Mouse (Mus musculus) kidney, embryonic 16.5 days (tissue): ENCODE data around the gene Agfg1. TPM values are rescaled to one million over a fixed set of nuclear protein-coding genes. Genes with fewer than 3 reads are reported as not detected.
"Not testable (repeated sequence)": the region's sequence is repeated elsewhere in the genome, so short reads cannot be mapped to it uniquely, and the experiment has no call there.

ENCODE experiments used
- ATAC-seq: fragments of 200-750 bp; cut with Nextera tagmentation; 2 replicates; pipeline ENCODE4 v1.8.0; 2017; ENCODE audit warnings: moderate TSS enrichment; ENCODE audit not compliant: low FRiP score, low TSS enrichment
- H3K27ac ChIP-seq: fragments of 300-500 bp; sonication (generic); 2 replicates; pipeline ENCODE4 v1.5.1; 2014; ENCODE audit warnings: low read length
- H3K27me3 ChIP-seq: fragments of 300-500 bp; sonication (generic); 2 replicates; pipeline ENCODE4 v1.6.1; 2014; ENCODE audit warnings: low read length, control low read depth, mixed read lengths; ENCODE audit not compliant: insufficient read depth
- H3K36me3 ChIP-seq: fragments of 300-500 bp; sonication (generic); 2 replicates; pipeline ENCODE4 v1.6.1; 2014; ENCODE audit warnings: low read length, control low read depth, mixed read lengths; ENCODE audit not compliant: insufficient read depth
- H3K4me1 ChIP-seq: fragments of 300-500 bp; sonication (generic); 2 replicates; pipeline ENCODE4 v1.6.1; 2014; ENCODE audit warnings: low read length, control low read depth, mixed read lengths; ENCODE audit not compliant: insufficient read depth
- H3K4me2 ChIP-seq: fragments of 300-500 bp; sonication (generic); replicated peaks from 2 replicates; pipeline ENCODE4 v1.6.1; 2014; ENCODE audit warnings: low read depth, low read length
- H3K4me3 ChIP-seq: fragments of 300-500 bp; sonication (generic); 2 replicates; pipeline ENCODE4 v1.5.1; 2014; ENCODE audit warnings: mild to moderate bottlenecking, low read length
- H3K9ac ChIP-seq: fragments of 300-500 bp; sonication (generic); replicated peaks from 2 replicates; pipeline ENCODE4 v1.6.1; 2014; ENCODE audit warnings: low read length
- H3K9me3 ChIP-seq: fragments of 300-500 bp; sonication (generic); 2 replicates; pipeline ENCODE4 v1.6.1; 2016; ENCODE audit warnings: low read length, control low read depth
- WGBS: fragments of 180-500 bp; shearing (Covaris S2); extraction: QIAGEN DNeasy Blood & Tissue Kit; methylation state at CpG from one replicate; pipeline ENCODE4 v1.1.7; 2014; 5-methylcytosine and 5-hydroxymethylcytosine counted together
- microRNA-seq: library from miRNA; unstranded; fragments of <30 nt; microRNA quantifications from one replicate; pipeline ENCODE4, GENCODE M21; 2016
- polyA plus RNA-seq: library from polyadenylated mRNA; unstranded; fragments of >200 nt; fragmentation: Nextera tagmentation; extraction: Ambion mirVana; gene quantifications from 2 replicates; pipeline ENCODE4 v1.2.1, GENCODE M21; 2015

Gene Agfg1
- polyA plus RNA-seq, 1 experiment from 2014 or later, result 28.0 TPM

DNA sequence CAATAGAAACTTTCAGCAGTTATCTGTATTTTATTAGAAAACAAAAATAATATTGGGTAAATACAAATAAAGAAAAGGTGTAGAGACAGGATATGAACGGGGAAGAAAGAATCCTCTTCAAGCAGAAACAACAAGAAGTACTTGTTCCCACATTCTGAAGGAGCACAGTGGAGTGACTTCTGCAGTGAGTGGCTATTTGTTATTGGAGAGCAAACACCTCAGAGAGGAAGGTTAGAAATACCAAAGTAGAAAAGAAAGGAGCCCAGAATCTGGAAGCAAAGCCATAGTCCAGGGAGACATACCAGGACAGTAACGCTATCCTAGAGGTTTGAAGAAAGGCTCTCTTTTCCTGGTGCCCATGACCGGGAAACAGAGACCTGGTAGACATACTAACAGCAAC is 91.3 kb downstream of the Agfg1 start:
- not testable (repeated sequence) for H3K9ac ChIP-seq, H3K36me3 ChIP-seq, H3K27me3 ChIP-seq, H3K4me1 ChIP-seq, H3K4me3 ChIP-seq, H3K27ac ChIP-seq, ATAC-seq, H3K9me3 ChIP-seq, H3K4me2 ChIP-seq
- WGBS, result 77% methylated on average over 2 of the region's 3 CpGs

DNA sequence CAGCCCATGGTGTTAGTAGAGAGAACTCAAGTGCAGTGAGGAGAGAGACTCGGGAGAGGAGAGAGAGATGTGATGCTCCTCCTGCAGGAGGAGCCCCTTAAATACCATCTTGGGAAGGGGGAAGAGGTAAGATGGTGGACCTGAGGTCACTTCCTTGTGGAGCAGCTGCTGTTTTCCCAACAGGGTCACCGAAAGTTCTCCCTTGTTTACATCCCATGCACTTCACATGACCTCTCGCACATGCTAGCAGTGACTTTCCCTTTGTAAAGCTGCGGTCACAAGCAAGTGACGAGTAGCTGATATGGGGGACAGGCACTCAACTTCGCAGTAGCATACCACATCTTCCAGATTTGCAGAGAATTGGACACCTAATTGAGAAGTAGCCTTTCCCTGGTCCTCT is 92.0 kb downstream of the Agfg1 start, which contains the start of gene Gm6217:
TSS of gene Gm6217 (minus strand) at position 74 of the 400 bp plus-strand sequence.
- ATAC-seq, H3K27ac ChIP-seq, H3K36me3 ChIP-seq, H3K9ac ChIP-seq, H3K27me3 ChIP-seq, H3K4me2 ChIP-seq, H3K4me1 ChIP-seq, H3K9me3 ChIP-seq, H3K4me3 ChIP-seq: not testable (repeated sequence)
- WGBS, result no CpG with 5 or more reads among the region's 6 CpGs

DNA sequence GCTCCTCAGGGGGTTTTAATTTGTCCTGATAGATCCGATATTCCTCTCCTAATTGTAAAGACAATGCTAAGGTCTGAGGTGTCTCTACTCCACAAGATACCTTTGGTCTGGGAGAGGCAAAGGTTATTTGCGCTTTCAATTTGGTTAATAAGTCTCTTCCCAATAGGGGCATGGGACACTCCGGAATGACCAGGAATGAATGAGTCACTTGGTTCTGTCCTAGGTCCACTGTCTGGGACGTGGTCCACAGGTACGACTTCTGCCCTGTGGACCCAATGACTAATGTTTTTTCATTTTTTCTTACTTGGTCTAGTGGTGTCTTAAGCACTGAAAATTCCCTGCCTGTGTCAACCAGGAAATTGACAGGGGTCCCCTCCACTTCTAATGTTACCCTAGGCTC is 99.4 kb downstream of the Agfg1 start:
- Histone ChIP-seq H3K9ac (no peak overlapping the region), H3K4me2 (no peak overlapping the region), H3K4me1 (no peaks in the 10 kb centered on the region), H3K27me3 (no peaks in the 10 kb centered on the region), H3K4me3 (no peak overlapping the region), H3K27ac (no peak overlapping the region), H3K36me3 (no peaks in the 10 kb centered on the region), H3K9me3 (peaks cover 11% of the 10 kb centered on the region)
- WGBS, result 93% methylated on average over 5 of the region's 5 CpGs
- no peak for ATAC-seq

DNA sequence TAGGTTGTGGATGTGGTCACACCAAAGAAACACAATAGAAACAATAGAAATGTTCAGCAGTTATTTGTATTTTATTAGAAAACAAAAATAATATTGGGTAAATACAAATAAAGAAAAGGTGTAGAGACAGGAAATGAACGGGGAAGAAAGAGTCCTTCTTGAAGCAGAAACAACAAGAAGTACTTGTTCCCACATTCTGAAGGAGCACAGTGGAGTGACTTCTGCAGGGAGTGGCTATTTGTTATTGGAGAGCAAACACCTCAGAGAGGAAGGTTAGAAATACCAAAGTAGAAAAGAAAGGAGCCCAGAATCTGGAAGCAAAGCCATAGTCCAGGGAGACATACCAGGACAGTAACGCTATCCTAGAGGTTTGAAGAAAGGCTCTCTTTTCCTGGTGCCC is 103.2 kb downstream of the Agfg1 start:
- not testable (repeated sequence) for H3K9me3 ChIP-seq, H3K4me1 ChIP-seq, H3K9ac ChIP-seq, H3K36me3 ChIP-seq, ATAC-seq, H3K27me3 ChIP-seq, H3K4me3 ChIP-seq, H3K27ac ChIP-seq, H3K4me2 ChIP-seq
- WGBS, result 64% methylated on average over 1 of the region's 2 CpGs

DNA sequence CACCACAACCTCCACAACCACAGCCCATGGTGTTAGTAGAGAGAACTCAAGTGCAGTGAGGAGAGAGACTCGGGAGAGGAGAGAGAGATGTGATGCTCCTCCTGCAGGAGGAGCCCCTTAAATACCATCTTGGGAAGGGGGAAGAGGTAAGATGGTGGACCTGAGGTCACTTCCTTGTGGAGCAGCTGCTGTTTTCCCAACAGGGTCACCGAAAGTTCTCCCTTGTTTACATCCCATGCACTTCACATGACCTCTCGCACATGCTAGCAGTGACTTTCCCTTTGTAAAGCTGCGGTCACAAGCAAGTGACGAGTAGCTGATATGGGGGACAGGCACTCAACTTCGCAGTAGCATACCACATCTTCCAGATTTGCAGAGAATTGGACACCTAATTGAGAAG is 104.0 kb downstream of the Agfg1 start, which contains the start of gene A030003K21Rik:
TSS of gene A030003K21Rik (minus strand) at position 94 of the 400 bp plus-strand sequence.
- H3K27ac ChIP-seq, H3K4me1 ChIP-seq, H3K36me3 ChIP-seq, H3K9me3 ChIP-seq, ATAC-seq, H3K4me3 ChIP-seq, H3K27me3 ChIP-seq, H3K4me2 ChIP-seq, H3K9ac ChIP-seq: not testable (repeated sequence)
- WGBS, result no CpG with 5 or more reads among the region's 6 CpGs

DNA sequence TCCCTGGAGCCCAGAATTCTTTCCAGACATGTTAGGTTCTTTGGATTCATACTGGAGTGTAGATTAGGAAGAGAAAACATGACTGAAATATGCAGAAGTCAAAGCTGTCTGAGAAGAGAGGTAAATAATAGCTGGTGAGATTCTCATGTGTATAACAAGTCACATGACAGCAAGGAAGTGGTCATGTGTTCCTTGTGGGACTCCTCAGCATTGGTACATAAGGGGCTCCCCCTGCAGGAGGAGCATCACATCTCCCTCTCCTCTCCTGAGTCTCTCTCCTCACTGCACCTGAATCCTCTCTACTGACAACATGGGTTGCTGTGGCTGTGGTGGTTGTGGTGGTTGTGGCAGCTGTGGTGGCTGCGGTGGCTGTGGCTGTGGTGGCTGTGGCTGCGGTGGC is 106.7 kb downstream of the Agfg1 start:
- 100% methylated on average over 2 of the region's 2 CpGs for WGBS
- ATAC-seq, H3K4me1 ChIP-seq: not testable (repeated sequence)

DNA sequence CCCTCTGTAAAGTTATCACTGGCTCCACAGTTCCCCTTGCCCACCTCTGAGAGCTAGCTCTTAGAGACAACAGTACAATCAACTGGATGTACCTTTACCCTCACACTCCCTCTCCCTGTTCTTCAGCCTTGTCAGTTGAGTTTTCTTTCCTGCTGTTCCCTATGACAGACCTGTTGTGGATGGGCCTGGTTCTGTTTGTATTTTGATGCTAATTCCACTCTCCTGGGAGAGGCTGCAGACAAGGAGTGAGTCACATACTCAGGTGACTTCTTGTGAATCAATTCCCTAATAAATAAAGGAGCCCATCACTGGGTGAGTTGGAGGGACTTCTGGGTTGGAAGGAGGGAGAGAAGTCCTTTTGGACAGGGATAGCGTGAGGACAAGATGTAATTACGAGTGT is 109.3 kb downstream of the Agfg1 start:
- H3K4me2 ChIP-seq, result no peak overlapping the region
- H3K27me3 ChIP-seq, result no peaks in the 10 kb centered on the region
- H3K9ac ChIP-seq, result no peak overlapping the region
- no peak for ATAC-seq
- 88% methylated on average over 2 of the region's 2 CpGs for WGBS
- H3K27ac ChIP-seq, result no peak overlapping the region
- H3K4me3 ChIP-seq, result no peak overlapping the region
- no peaks in the 10 kb centered on the region for H3K36me3 ChIP-seq
- H3K9me3 ChIP-seq, result no peaks in the 10 kb centered on the region
- H3K4me1 ChIP-seq, result no peaks in the 10 kb centered on the region

More for the DNA sequence above, 106.7 kb downstream of the Agfg1 start:
- H3K9me3 ChIP-seq, H3K4me2 ChIP-seq, H3K9ac ChIP-seq, H3K4me3 ChIP-seq, H3K36me3 ChIP-seq, H3K27ac ChIP-seq, H3K27me3 ChIP-seq: not testable (repeated sequence)

Small RNA genes lying within 50 kb of the gene (microRNA-seq; reads per million reads assigned to microRNA genes)
- gene Gm22396, result 0.63 reads per million

Other genes with a start within 250 kb of the Agfg1 start
- 217 and 253 TPM in 2 replicates for gene Mff, start 114.6 kb upstream of the Agfg1 start, polyA plus RNA-seq
- gene Tm4sf20, start 71.0 kb upstream of the Agfg1 start, polyA plus RNA-seq, result 1.1 and 1.7 TPM in 2 replicates
- not detected in 2 replicates for gene Gm47791, start 68.2 kb upstream of the Agfg1 start, polyA plus RNA-seq
- not detected in 2 replicates for gene A030005L19Rik, start 73.8 kb downstream of the Agfg1 start, polyA plus RNA-seq
- not detected in 2 replicates for gene A030014E15Rik, start 85.4 kb downstream of the Agfg1 start, polyA plus RNA-seq
- not detected in 2 replicates for gene Gm6217, start 91.9 kb downstream of the Agfg1 start, polyA plus RNA-seq
- not detected in 2 replicates for gene A030003K21Rik, start 103.9 kb downstream of the Agfg1 start, polyA plus RNA-seq
- gene Gm7544, start 116.5 kb downstream of the Agfg1 start, polyA plus RNA-seq, result not detected in 2 replicates
- gene Gm47955, start 120.8 kb downstream of the Agfg1 start, polyA plus RNA-seq, result not detected in 2 replicates
- not detected in 2 replicates for gene Gm47959, start 161.1 kb downstream of the Agfg1 start, polyA plus RNA-seq
- 1.5 and 2.4 TPM in 2 replicates for gene Slc19a3, start 199.0 kb downstream of the Agfg1 start, polyA plus RNA-seq
- not detected in 2 replicates for gene Krtap28-10, start 203.0 kb downstream of the Agfg1 start, polyA plus RNA-seq
- gene Gm47969, start 205.4 kb downstream of the Agfg1 start, polyA plus RNA-seq, result not detected in 2 replicates
- not detected in 2 replicates for gene A030005K14Rik, start 219.9 kb downstream of the Agfg1 start, polyA plus RNA-seq
- not detected in 2 replicates for gene Krtap28-13, start 221.4 kb downstream of the Agfg1 start, polyA plus RNA-seq